Mouse (Mus musculus) heart, embryonic 10.5 days (tissue): Measurements from ENCODE around the gene 1700028K03Rik. TPM values are rescaled to one million over a fixed set of nuclear protein-coding genes. Genes with fewer than 3 reads are reported as not detected.

ENCODE experiments used
- DNase-seq: peaks from one replicate; pipeline ENCODE4 v3.0.0-alpha.2; 2017; ENCODE audit warnings: low spot score
- H3K27ac ChIP-seq: fragments of 300-500 bp; sonication (generic); 2 replicates; pipeline ENCODE4 v1.5.1; 2016; ENCODE audit warnings: mild to moderate bottlenecking
- H3K27me3 ChIP-seq: fragments of 300-500 bp; sonication (generic); 2 replicates; pipeline ENCODE4 v1.6.1; 2016; ENCODE audit warnings: mild to moderate bottlenecking; ENCODE audit not compliant: poor library complexity, insufficient read depth, severe bottlenecking
- H3K36me3 ChIP-seq: fragments of 300-500 bp; sonication (generic); 2 replicates; pipeline ENCODE4 v1.6.1; 2016; ENCODE audit warnings: mild to moderate bottlenecking, moderate library complexity
- H3K4me1 ChIP-seq: fragments of 300-500 bp; sonication (generic); 2 replicates; pipeline ENCODE4 v1.6.1; 2016; ENCODE audit warnings: mild to moderate bottlenecking
- H3K4me3 ChIP-seq: fragments of 300-500 bp; sonication (generic); 2 replicates; pipeline ENCODE4 v1.5.1; 2016; ENCODE audit warnings: mild to moderate bottlenecking, moderate library complexity
- H3K9me3 ChIP-seq: fragments of 300-500 bp; sonication (generic); 2 replicates; pipeline ENCODE4 v1.6.1; 2016; ENCODE audit warnings: mild to moderate bottlenecking, moderate library complexity
- WGBS: fragments of 180-500 bp; shearing (Covaris S2); methylation state at CpG from one replicate; pipeline ENCODE4 v1.1.7; 2016; 5-methylcytosine and 5-hydroxymethylcytosine counted together
- polyA plus RNA-seq: library from polyadenylated mRNA; unstranded; fragments of >200 nt; fragmentation: Nextera tagmentation; extraction: Ambion mirVana; gene quantifications from 2 replicates; pipeline ENCODE4 v1.2.1, GENCODE M21; 2016

1700028K03Rik gene
- polyA plus RNA-seq, 1 experiment from 2014 or later, result 0.06 TPM

- 41% methylated on average over 7 of the region's 7 CpGs for WGBS
These were observed 20.9 kb upstream of the 1700028K03Rik start for GRCm38 (mm10) chr5:107513583-107513982.

GRCm38 (mm10) chr5:107515453-107515852, 19.1 kb upstream of the 1700028K03Rik start:
- no peaks in the 10 kb centered on the region for H3K4me1 ChIP-seq
- WGBS, result 85% methylated on average over 3 of the region's 3 CpGs
- no peak for DNase-seq
- H3K27me3 ChIP-seq, result no peaks in the 10 kb centered on the region
- no peak overlapping the region for H3K4me3 ChIP-seq
- H3K9me3 ChIP-seq, result no peaks in the 10 kb centered on the region
- 0 out of 2 replicates have a peak, but pooled peaks cover 1% of the 10 kb centered on the region for H3K36me3 ChIP-seq
- H3K27ac ChIP-seq, result no peak overlapping the region

More at GRCm38 (mm10) chr5:107513583-107513982, 20.9 kb upstream of the 1700028K03Rik start:
- Histone ChIP-seq H3K27ac (no peak overlapping the region), H3K4me3 (no peak overlapping the region), H3K36me3 (0 out of 2 replicates have a peak, but pooled peaks cover 2% of the 10 kb centered on the region), H3K4me1 (no peaks in the 10 kb centered on the region), H3K27me3 (no peaks in the 10 kb centered on the region), H3K9me3 (no peaks in the 10 kb centered on the region)
- DNase-seq, result no peak

- DNase-seq, result no peak
- no peaks in the 10 kb centered on the region for H3K36me3 ChIP-seq
- no peaks in the 10 kb centered on the region for H3K9me3 ChIP-seq
- 89% methylated on average over 1 of the region's 1 CpGs for WGBS
- no peak overlapping the region for H3K27ac ChIP-seq
- H3K4me3 ChIP-seq, result no peak overlapping the region
- no peaks in the 10 kb centered on the region for H3K4me1 ChIP-seq
- H3K27me3 ChIP-seq, result no peaks in the 10 kb centered on the region
These were observed 18.4 kb upstream of the 1700028K03Rik start for GRCm38 (mm10) chr5:107516087-107516486.

GRCm38 (mm10) chr5:107518602-107519001, 15.9 kb upstream of the 1700028K03Rik start:
- Histone ChIP-seq H3K27ac (no peak overlapping the region), H3K4me1 (no peaks in the 10 kb centered on the region), H3K4me3 (no peak overlapping the region), H3K27me3 (no peaks in the 10 kb centered on the region), H3K36me3 (no peaks in the 10 kb centered on the region), H3K9me3 (no peaks in the 10 kb centered on the region)
- WGBS, result 95% methylated on average over 4 of the region's 4 CpGs
- DNase-seq, result no peak

GRCm38 (mm10) chr5:107521386-107521785, 13.1 kb upstream of the 1700028K03Rik start:
- no peaks in the 10 kb centered on the region for H3K36me3 ChIP-seq
- 84% methylated on average over 6 of the region's 6 CpGs for WGBS

GRCm38 (mm10) chr5:107521897-107522296, 12.6 kb upstream of the 1700028K03Rik start:
- Histone ChIP-seq H3K27ac (no peak overlapping the region), H3K36me3 (no peaks in the 10 kb centered on the region), H3K4me3 (no peak overlapping the region), H3K27me3 (no peaks in the 10 kb centered on the region), H3K4me1 (no peaks in the 10 kb centered on the region), H3K9me3 (no peaks in the 10 kb centered on the region)
- 70% methylated on average over 7 of the region's 7 CpGs for WGBS
- DNase-seq, result no peak

More at GRCm38 (mm10) chr5:107521386-107521785, 13.1 kb upstream of the 1700028K03Rik start:
- Histone ChIP-seq H3K4me3 (no peak overlapping the region), H3K9me3 (no peaks in the 10 kb centered on the region), H3K27ac (no peak overlapping the region), H3K27me3 (no peaks in the 10 kb centered on the region), H3K4me1 (no peaks in the 10 kb centered on the region)
- DNase-seq, result no peak

- 82% methylated on average over 10 of the region's 10 CpGs for WGBS
- DNase-seq, result no peak
- no peaks in the 10 kb centered on the region for H3K4me1 ChIP-seq
These were observed 10.2 kb upstream of the 1700028K03Rik start for GRCm38 (mm10) chr5:107524281-107524680.

GRCm38 (mm10) chr5:107528856-107529255, 5.7 kb upstream of the 1700028K03Rik start:
- Histone ChIP-seq H3K36me3 (no peaks in the 10 kb centered on the region), H3K9me3 (no peaks in the 10 kb centered on the region), H3K4me1 (no peaks in the 10 kb centered on the region), H3K27ac (no peak overlapping the region), H3K27me3 (no peaks in the 10 kb centered on the region), H3K4me3 (no peak overlapping the region)
- DNase-seq, result no peak
- 86% methylated on average over 3 of the region's 3 CpGs for WGBS

More at GRCm38 (mm10) chr5:107524281-107524680, 10.2 kb upstream of the 1700028K03Rik start:
- H3K36me3 ChIP-seq, result no peaks in the 10 kb centered on the region
- no peak overlapping the region for H3K27ac ChIP-seq
- no peaks in the 10 kb centered on the region for H3K9me3 ChIP-seq
- H3K4me3 ChIP-seq, result no peak overlapping the region
- H3K27me3 ChIP-seq, result no peaks in the 10 kb centered on the region

- 34% methylated on average over 2 of the region's 2 CpGs for WGBS
- Histone ChIP-seq H3K9me3 (no peaks in the 10 kb centered on the region), H3K27me3 (no peaks in the 10 kb centered on the region), H3K4me1 (no peaks in the 10 kb centered on the region), H3K36me3 (no peaks in the 10 kb centered on the region), H3K27ac (no peak overlapping the region), H3K4me3 (no peak overlapping the region)
- DNase-seq, result no peak
These were observed 919 bp upstream of the 1700028K03Rik start for GRCm38 (mm10) chr5:107533590-107533989.

- Histone ChIP-seq H3K9me3 (no peaks in the 10 kb centered on the region), H3K36me3 (no peaks in the 10 kb centered on the region), H3K27ac (no peak overlapping the region), H3K4me1 (0 out of 2 replicates have a peak, but pooled peaks cover 3% of the 10 kb centered on the region), H3K27me3 (no peaks in the 10 kb centered on the region), H3K4me3 (no peak overlapping the region)
- WGBS, result 45% methylated on average over 7 of the region's 7 CpGs
- no peak for DNase-seq
These were observed 7.2 kb downstream of the 1700028K03Rik start for GRCm38 (mm10) chr5:107541696-107542095.

- H3K9me3 ChIP-seq, result no peaks in the 10 kb centered on the region
- peaks cover 7% of the 10 kb centered on the region; the same call in 1 of the 2 replicates for H3K4me1 ChIP-seq
- 82% methylated on average over 4 of the region's 4 CpGs for WGBS
- no peak overlapping the region for H3K27ac ChIP-seq
- DNase-seq, result no peak
- H3K27me3 ChIP-seq, result no peaks in the 10 kb centered on the region
- H3K36me3 ChIP-seq, result peaks cover 13% of the 10 kb centered on the region; the same call in 1 of the 2 replicates
- H3K4me3 ChIP-seq, result no peak overlapping the region
These were observed 11.4 kb downstream of the 1700028K03Rik start for GRCm38 (mm10) chr5:107545927-107546326.

- H3K36me3 ChIP-seq, result peaks cover 23% of the 10 kb centered on the region; the same call in 1 of the 2 replicates
- H3K4me3 ChIP-seq, result no peak overlapping the region
- H3K9me3 ChIP-seq, result no peaks in the 10 kb centered on the region
- no peak for DNase-seq
- H3K27me3 ChIP-seq, result no peaks in the 10 kb centered on the region
- 72% methylated on average over 3 of the region's 3 CpGs for WGBS
- peaks cover 7% of the 10 kb centered on the region; the same call in 1 of the 2 replicates for H3K4me1 ChIP-seq
- H3K27ac ChIP-seq, result no peak overlapping the region
These were observed 13.4 kb downstream of the 1700028K03Rik start for GRCm38 (mm10) chr5:107547955-107548354.

- H3K36me3 ChIP-seq, result peaks cover 23% of the 10 kb centered on the region; the same call in 1 of the 2 replicates
- H3K27ac ChIP-seq, result no peak overlapping the region
- no peaks in the 10 kb centered on the region for H3K27me3 ChIP-seq
- no peak for DNase-seq
- H3K9me3 ChIP-seq, result no peaks in the 10 kb centered on the region
- H3K4me3 ChIP-seq, result no peak overlapping the region
- WGBS, result 85% methylated on average over 3 of the region's 3 CpGs
- H3K4me1 ChIP-seq, result peaks cover 7% of the 10 kb centered on the region; the same call in 1 of the 2 replicates
These were observed 13.9 kb downstream of the 1700028K03Rik start for GRCm38 (mm10) chr5:107548444-107548843.

- no peaks in the 10 kb centered on the region for H3K9me3 ChIP-seq
- DNase-seq, result no peak
- H3K4me1 ChIP-seq, result peaks cover 1% of the 10 kb centered on the region; the same call in 1 of the 2 replicates
- H3K27ac ChIP-seq, result no peak overlapping the region
- WGBS, result 79% methylated on average over 5 of the region's 5 CpGs
- H3K4me3 ChIP-seq, result no peak overlapping the region
- peaks cover 57% of the 10 kb centered on the region for H3K36me3 ChIP-seq
- no peaks in the 10 kb centered on the region for H3K27me3 ChIP-seq
These were observed 19.8 kb downstream of the 1700028K03Rik start for GRCm38 (mm10) chr5:107554336-107554735.
